Mouse (Mus musculus) liver, adult 2 months (tissue): ENCODE measurements around the gene Lhfpl5.

Experiments
- CTCF ChIP-seq: fragments of 200-500 bp; IDR thresholded peaks from 2 replicates; pipeline ENCODE4 v1.5.1; 2011; ENCODE audit warnings: low read depth, low read length, control low read depth
- POLR2A ChIP-seq: fragments of 200-500 bp; IDR thresholded peaks from 2 replicates; pipeline ENCODE4 v1.6.1; 2011; ENCODE audit warnings: low read length, control low read depth; ENCODE audit not compliant: insufficient read depth; ENCODE audit errors: extremely low read depth

DNA sequence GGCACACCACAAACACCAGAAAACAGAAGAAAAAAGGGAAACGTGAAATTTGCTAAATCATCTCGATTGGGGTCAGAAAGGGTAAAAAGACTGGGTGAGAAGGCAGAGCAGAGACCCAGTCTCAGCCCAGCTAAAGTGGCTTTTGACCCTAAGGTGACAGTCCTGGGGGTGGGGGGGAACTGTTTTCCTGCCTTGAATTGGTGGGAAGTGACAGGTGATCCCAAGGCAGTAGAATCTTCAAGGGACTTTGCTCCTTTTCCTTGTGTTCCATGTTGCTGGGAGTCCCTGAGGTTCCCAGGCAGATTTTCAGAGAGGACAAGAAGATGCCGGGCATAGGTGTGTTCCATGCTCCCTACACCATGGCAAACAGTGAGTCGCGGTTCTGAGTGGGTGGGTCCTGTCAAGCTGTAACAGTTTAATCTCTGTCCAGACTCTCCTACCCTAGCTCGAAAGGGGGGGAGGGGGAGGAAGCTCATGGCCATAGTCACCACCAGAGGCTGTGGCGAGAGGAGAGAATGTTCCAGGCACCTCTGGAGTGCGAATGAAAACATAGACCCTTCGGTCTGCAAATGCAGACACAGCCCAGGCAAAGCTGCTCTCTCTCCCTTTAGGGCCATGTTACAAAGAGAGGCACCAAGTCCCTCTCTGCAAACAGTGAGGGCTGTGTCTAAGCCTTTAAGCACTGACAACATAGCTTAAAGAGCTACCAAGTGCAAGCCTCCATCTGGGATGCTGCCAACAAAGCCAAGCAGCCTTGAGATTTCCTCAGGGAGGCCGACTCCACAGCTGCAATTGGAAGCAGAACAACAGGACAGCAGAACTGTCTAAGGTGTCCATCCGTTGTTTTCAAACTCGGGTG is 48.0 kb upstream of the Lhfpl5 start:
- TF ChIP-seq POLR2A: no peak
- no peak for TF ChIP-seq CTCF
